Mouse (Mus musculus) layer of hippocampus, postnatal 14 days (tissue): ENCODE data around the gene Shisal1. TPM values are rescaled to one million over a fixed set of nuclear protein-coding genes. Genes with fewer than 3 reads are reported as not detected.

ENCODE experiments used
- DNase-seq, 2 experiments: peaks; one replicate each; pipeline ENCODE4 v3.0.0; 2021 to 2022; ENCODE audit warnings: low spot score in 2 of 2, mixed read lengths in 1 of 2
- total RNA-seq, 2 experiments: library from RNA; stranded (reverse); gene quantifications; 2 replicates each; pipeline ENCODE4 v1.2.3; 2021

The Shisal1 gene
- total RNA-seq, 2 experiments from 2014 or later = 72.1 to 78.7 TPM

DNA sequence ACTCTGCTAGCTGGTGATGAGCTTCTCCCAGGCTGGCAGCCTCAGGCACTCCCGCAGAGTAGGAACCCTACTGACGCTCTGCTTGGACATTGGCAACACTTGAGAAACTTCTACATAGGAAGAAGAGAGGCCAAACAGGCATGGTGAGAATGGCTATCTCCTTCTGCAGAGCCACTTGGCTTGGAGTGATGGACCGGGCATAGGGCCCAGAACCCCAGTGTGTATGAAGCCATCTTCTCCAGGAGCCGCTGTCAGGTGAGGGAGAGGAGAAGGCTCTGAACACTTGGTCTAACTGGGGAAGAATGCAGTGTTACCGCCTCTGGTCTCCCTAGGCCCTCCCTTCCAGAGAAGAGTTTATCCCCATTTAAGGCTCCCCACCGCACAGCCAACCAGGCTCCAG is 19.3 kb downstream of the Shisal1 start:
- DNase-seq = no peak

DNA sequence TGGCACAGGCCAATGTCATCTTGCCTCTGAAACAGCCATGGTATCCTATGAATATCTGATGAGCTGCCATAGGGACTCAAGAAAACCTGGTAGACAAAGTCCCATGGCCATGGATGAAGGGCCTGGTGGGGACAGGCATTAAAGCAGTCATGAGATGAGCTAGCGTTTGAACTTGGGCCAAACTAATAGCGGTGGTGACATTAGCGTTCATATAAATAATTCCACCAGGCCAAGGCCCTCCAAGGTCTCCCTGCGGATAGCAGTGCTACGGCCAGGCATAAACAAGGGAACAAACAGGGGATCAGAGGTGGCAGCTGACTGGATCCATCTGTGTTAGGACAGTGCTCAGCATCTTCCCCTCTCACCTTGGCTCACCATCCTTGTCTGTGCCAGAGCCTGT is 21.2 kb downstream of the Shisal1 start:
- no peak for DNase-seq

DNA sequence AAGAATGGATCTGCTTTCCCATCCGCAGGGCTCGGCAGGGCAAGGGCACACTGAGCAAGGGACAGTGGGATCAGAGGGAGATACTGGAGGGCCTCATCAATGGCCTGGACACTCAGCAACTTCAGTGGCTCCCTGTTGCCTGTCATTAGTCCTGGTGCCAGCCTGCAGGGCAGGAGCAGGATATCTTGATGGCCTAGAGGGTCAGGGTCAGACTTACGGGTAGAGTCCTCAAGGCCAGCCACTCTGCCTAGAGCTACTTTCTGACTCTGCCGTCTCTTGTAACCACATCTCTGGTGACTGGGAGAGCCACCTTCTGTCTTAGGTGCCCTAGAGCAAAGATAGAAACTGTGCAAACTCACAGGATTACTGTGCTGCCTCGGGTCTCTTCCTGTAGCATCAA is 23.1 kb downstream of the Shisal1 start:
- no peak for DNase-seq

DNA sequence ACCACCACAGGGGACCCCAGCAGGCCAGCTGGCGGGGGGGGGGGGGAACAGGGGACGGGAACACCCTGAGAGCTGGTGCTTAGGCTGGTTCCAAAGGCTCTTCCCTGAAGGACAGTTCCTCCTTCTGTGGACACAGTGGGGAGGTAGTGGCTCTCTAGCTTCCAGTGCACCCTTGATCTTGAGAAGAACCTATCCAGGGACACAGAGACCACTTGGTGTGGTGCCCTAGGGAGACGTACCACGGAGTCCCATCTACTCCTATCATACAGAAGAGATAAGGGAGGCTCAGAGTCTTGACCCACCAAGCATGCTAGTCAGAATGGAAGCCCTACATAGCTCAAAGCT is 28.7 kb downstream of the Shisal1 start:
- no peak for DNase-seq

DNA sequence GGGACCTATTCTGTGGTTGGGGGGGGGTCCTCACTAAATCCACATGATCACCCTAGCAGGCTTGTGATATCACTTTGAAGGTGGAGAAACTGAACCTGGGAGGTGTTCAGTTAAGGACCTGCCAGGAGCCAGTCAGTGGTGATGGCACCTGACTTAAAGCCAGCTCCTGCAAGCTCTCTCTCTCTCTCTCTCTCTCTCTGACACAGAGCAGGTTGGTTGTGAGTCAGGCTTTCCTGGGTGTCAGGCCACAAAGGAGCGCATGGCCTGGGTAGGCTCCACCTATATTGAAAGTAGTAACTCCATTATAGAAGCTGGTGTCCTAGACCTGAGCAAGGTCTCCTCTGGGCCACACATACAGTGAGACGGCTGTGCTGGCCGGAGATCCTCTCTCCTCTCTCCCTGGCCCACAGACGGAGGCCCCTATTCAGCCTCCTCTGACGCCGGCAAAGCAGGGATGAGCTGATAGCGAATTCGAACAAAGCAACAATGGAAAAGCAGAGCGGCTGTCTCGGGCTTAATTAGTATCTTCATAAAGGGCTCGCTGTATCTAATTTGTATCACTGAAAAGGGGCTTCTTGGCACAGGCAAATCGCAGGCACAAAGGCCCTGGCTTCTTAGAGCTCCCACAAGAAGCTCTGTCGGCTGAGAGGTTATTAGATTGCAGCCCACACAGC is 29.2 kb downstream of the Shisal1 start:
- peak in 1 of 2 experiments; percentile 30 for DNase-seq

DNA sequence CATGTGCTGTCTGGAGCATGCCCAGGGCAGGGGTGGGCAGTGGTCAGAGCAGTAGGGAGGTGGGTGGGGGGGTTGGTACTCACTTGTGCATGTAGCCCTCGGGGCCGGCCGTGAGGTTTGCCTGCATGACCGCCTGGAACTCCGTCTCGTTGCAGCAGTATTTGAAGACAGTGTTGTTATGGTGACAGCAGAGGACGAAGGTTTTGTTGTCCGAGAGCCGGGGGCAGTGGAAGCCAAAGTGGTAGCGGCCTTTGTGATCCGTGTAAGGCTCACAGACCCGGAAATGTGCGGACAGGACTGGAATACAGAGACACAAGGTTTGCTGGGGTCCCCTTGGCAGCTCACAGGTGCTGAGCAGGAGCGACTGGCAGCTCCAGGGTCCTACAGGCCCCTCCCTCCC is 29.9 kb downstream of the Shisal1 start:
- DNase-seq = no peak

DNA sequence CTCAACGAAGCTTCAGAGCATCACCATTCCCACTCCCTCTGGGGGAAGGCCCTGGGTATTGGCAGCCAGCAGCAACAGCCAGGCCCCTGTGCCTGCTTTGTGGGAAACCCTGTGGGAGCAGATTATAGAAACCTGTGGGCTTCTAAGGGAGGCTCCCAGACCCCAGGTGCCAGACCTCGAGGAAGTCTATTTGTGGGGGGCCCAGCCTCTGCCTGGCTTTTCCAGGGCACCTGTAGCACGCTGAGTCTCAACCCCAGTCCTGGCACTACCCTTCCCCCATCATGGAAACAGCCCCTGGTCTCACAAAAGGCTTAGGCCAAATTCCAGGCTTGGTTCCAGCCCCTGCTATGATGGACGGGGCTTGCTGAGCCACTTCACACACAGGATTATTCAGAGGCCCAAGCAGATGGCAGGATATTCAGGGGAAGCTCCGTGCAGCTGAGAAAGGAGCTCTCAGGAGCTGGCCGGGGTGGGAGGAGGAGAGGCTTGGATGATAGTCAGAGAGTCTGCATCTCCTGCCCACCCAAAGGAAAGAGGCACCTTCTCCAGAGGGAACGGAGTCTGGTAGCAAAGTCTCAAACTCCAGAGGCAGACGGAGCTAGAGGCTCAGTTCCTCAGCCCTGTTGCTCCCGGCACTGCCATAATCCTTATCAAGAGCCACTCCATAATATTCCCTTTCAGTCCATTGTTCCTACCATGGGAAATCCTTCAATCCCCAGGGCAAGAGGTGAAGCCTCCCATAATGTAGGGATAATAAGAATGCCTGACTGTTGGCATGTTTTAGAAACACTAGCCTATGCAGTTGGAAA is 32.7 kb downstream of the Shisal1 start:
- peak; percentile 52 to 67 for DNase-seq

DNA sequence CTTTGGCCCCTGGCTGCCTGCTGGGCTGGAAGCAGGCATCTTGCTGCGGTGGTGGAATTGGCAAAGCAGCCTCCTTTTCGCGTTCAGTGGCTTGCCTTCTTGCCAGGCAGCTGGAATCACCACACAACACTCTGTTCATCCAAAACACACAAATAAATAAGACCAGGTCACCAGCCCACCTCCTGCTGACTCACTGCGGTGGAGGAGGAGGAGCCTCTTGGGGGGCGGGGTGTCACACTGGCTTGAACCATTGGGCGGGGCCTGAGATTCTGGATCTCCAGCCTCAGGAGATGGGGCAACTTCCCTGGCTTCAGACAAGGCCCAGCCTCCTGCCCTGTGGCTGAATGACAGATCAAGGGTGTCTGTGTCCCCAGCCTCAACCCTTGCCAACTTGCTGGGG is 34.5 kb downstream of the Shisal1 start:
- DNase-seq = peak in 1 of 2 experiments; percentile 47

DNA sequence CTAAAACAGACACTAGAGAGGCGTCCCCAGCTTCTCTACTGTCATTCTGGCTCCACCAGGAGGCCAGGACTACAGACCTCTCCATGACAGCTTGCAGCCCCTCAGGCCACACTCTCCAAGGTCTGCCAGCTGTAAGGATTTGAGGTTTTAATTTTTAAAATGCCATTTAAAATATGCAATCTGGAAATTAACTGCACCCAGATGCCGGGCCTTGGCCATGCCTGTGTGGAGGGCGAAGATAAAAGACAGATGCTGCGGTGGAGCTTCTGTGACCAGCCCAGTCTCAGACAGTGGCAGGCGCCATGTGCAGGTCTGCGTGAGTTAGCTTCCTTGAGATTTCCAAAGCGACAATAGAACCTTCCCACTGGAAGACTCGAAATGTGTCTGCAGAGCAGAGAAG is 36.8 kb downstream of the Shisal1 start:
- DNase-seq = no peak

DNA sequence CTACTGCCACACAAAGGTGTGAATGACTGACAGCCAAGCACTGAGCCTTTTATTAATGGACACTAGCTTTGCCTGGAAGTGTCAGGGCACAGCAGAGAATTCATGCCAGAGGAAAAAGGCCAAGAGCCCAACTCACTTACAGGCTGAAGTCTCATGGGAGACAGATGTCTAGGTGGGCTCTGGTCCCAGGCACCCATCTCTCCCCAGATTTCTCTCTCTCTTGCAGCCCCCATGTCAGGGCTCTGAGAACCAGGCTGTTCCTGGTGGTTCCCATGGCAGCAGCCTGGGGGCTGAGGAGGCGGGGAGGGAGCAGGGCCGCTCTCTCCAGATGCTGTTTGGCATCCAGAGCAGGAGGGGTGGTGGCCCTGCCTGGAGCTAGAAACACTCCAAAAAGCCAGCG is 38.3 kb downstream of the Shisal1 start:
- peak in 1 of 2 experiments; percentile 52 for DNase-seq

DNA sequence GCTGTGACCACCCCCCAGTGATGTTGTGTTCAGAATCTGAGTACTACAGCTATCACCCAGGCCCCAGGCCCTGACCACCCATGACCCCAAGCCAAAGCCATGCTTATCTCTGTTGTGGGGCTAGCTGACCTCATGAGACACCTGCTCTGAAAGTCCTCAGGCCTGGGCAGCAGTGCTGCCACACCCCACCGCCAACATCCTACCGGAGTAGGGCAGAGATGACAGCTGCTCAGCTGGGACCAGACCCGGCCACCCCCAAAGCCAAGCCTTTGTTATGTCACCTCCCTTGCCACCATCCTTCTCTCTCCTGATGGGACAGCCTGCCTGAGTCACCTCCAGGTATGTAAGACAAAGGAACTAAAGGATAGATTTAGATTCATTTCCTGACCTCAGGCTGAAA is 41.1 kb downstream of the Shisal1 start:
- DNase-seq = no peak

DNA sequence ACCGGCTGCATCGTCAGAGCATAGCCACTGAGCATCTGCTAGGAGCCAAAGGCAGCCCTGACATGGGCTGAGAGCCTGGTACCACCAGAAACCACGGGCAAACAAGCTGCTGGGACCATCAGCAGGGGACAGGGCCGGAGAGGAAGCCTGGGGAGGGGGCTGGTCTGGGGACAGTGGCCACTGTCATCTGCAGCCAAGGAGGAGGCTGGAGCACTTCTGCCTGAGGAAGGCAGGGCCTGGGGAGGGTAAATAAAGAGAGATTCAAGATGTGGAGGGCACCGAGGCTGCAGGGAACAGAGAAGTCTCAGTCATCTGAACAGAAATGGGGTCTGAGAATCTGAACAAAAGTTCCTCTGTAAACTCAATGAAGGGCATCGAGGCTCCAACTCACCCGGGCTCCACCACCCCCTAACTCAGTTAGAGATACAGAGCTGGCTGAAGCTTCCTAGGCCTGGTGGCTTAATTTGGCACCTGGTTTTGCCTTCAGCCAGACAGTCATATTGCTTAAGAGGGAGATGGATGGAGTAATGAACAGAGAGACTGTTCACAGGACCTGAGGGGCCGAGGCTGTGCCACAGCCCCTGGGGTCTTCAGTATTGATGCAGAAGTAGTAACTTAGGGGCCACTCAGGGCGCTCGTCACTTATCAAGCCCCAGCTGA is 43.3 kb downstream of the Shisal1 start:
- peak in 1 of 2 experiments; percentile 36 for DNase-seq

DNA sequence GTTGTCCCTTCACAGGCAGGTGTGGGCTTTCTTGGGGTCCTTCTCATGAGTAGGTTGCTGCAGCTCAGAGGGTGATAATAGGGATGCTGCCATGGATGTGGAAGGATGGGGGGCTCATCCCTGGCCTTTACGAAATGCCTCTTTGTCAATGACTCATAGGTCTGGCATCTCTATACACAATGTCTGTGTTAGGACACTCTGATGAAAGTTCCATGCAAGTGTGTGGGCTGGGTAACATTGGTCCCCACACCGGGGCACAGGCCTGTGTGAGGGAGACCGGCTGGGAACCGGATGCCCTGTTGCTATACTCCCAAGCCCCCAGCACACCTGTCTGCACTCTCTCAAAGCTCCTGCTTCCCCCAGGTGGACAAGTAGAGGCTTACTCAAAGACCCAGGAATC is 48.3 kb downstream of the Shisal1 start:
- DNase-seq = no peak

DNA sequence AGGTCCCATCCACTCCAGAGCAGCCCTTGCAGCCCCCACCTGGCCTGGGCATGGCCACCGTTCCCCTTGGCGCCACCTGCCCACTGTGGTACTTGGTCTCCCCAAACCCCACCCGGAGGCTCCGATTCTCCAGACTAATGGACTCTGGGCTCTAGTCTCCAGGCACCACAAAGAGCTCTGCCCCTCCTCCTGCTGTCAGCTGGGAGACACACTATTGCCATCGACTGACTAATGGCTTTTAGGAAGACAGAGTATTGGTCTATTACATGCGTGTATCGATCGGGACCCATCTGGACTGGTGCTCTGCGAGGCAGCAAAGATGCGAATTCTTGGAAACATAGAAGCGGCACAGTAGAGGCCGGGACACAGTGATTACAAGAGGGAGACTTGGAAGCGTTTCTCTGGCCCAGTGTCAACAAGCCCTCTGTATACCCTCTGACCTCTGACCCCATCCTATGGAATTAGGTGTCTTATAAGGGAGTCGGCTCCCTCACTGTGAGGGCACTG is 49.2 kb downstream of the Shisal1 start:
- DNase-seq = no peak

DNA sequence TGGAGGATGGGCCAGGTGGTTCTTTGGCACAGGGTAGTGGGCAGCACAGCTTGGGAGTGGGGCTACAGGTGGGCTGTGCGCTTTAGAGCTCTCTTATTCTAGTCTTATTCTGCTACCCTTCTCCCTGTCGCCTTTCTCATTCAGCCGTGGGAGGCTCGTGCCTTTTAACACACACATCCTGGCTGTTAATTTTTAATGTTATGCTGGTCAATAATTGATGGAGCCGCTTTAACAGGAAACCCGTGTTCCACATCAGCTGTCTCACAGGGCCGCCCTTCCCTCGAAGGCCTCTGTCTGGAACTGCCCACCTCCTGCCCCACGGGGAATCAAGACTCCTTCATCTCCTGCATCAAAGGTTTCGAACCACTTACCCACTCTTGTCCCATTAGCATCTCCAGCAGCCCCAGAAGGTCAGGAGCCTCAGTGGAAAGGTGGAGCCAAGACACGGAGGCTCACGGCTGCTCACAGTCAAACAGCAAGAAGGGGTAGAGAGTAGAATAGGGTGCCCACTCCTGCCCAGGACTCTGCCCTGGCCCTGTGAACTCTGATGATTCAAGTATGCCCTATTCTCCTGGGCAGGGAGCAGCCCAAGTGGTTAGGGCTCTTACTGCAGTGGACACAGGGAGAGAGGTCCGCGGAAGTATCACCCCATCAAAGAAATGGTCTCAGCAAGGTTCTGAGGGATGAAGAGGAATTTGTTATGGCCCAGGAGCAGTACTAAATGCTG is 51.4 kb downstream of the Shisal1 start:
- no peak for DNase-seq

DNA sequence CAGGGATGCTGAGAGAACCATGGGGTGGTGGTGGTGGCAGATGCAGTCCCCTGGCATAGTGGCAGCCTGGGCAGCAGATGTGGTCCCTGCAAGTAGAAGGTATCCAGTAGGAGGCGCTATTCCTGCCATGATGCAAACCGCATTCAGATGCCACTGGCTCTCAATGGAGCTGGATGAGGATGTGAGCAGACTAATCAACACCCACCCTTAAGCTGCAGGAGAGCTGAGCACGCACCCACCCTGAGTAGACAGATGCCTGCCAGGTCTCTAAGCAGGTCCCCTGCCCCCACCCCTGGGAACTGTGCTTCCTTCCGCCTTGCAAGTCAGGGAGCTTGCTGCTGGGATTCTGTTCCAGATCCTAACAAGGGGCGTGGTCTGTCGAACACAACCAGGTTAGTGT is 53.6 kb downstream of the Shisal1 start:
- DNase-seq = no peak

DNA sequence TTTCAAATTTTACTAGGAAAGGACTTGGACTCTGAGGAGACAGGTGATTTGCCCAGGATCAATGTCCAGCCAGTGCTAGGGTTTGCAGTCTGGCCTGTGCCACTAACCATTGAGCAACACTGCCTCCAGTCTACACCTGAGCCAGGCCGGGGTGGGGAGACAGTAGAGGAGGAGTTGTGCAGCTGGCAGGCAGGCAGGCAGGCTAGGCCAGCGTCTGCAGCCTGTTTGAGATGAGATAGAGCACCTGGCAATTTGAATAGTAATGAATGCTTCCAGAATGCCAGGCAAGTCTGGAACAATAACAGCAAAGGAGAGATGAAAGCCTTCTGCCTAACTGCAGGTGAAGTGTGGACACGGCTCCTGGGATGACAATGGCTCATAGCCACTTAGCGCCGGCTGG is 54.1 kb downstream of the Shisal1 start:
- no peak for DNase-seq

DNA sequence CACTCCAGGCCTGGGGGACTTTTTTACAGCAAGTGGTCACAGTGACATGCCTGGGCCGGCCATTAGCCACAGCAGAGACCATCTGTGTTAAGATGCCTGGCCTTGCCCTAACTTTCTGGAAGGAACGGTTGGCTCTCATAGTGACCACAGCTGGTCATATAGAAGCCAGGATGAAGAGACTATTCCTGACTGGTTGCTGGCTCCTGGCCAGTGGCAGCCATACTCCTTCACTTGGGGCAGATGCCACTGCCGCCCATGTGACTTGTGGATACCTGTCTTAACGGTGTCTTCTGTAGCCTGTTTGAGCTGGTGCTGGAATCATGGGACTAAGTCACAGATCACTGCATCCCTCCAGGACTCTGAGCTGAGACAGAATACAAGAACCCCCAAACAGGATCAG is 54.8 kb downstream of the Shisal1 start:
- no peak for DNase-seq

DNA sequence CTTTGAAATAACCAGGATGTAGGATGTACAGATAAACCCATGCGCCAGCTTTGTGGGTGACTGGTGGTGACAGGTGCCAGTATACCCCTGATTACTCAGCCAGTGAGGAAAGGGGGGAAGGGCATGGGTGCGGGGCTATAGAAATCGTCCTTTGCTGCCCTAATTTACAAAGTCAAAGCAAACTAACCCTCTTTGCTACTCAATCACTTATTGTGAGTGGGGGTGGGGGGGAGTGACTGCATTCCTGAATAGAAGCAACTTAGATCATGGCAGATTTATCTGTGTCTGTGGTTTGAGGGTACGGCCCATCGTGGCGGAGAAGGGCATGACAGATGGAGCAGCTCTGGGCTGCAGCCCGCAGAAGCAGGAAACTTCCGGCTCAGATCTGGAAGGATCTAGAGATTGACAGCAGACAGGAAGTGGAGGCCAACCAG is 58.2 kb downstream of the Shisal1 start:
- no peak for DNase-seq

DNA sequence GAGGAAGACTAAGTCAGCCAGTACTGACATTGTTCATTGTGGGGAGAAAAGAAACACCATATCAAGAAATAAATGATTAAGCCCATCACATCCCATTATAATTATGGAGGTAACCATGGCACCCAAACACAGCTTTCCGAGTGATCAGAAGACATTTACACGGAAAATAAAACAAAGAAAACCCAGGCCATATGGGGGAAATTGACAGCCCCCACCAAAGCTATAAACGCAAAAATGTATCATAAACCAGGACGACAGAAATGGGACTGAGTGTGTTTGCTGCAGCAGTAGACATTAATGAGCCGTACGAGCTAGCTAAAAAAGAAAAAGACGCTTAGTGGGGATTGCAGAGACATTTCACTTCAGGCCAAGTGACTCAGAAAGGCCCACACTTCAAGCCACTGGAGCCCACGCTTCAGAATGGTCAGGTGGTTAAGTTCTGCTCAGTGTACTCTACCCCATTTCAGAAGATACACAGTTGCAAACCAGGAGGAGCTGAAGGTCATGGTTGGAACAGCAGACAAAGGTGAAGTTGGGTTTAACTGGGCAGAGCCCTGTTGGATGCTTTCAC is 60.8 kb downstream of the Shisal1 start:
- DNase-seq = no peak

DNA sequence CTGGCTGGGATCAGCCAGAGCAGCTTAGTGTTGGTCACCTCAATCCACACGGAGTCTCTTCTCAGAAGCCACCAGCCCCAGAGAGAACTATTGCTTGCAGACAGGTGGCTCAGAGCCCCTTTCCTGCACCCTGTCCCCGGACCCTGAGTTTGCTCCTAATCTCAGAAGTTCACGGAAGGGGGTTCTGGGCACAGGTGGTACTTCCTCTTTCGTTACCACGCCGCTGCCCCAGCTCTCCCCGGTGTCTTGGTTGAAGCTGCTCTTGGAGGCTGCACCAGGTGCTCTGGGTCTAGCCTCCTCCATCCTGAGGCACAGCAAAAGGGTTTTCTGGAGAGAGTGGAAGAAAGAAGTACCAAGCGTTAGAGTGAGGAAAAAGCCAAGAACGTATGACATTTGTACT is 62.8 kb downstream of the Shisal1 start:
- DNase-seq = no peak
